Mouse (Mus musculus): Measurements from ENCODE around the gene Ilf2. TPM values are rescaled to one million over a fixed set of nuclear protein-coding genes. Genes with fewer than 3 reads are reported as not detected.

Gene Ilf2
- polyA plus RNA-seq, 1 experiment from 2014 or later: 340 TPM

DNA sequence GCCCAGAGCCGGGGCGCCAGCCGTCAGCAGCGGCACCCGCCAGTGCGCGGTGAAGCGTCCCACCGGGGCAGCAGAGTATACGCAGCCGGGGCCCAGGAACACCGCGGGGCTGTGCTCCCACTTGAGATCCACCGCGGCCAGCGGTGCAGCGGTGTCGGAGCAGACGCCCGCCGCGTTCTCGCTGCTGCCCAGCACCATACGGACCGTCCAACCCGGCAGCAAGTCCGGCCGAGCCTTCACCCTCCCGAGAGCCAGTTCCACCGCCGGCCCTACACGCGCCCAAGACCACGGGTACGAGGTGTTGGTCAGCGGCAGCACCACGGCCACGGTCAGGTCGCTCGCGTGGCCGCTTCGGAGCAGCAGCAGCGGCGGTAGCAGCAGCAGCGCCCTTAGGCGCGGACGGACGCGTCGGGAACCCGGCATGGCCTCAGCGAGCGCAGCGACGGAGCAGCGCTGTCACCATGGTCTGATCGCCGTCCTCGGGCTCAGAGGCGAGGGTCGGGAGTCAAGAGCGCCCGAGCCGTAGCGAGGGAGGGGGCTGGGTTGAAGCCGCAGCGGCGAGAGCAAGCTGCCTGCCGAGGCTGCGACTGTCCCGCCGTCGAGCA lies 10.7 kb upstream of the Ilf2 start:
- peak; percentile 34 for ATAC-seq (replicated peaks)
- H3K4me2 ChIP-seq (replicated peaks): peak overlapping the region; percentile 98

DNA sequence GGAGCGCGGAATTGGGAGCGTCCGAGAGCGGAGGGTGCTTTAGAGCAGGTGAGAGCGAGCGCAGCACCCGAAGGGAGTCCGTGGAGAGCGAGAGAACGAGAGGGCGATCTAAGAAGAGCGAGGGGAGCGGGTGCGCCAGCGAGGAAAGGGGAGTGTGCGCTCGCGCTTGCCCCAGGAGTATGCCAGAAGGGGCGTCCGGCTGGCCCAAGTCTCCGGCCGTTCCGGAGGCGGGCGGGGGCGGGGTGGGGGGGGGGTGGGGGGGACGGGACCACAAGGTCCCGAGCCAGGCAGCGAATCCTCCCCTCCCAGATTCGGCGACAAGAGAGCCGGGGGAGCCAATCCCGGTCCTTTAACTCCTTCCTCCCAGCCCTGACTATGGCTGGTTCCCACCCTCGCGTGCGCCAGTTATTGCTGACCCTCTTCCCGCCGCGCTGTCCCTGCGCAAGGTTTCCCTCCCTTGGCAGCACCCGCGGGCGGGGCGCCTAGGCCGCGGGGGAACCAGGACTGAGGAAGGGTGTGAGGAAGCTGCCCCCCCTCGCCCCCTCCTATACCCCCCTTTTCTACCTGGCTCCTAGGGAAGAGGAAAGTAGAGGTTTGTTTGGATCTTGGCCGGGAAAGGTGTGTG lies 10.1 kb upstream of the Ilf2 start, which contains the start of gene Npr1:
Npr1 (minus strand) TSS at position 181 of the 625 bp plus-strand sequence.
- no peak within 1 kb of the TSS for H3K27ac ChIP-seq (replicated peaks)
- peak within 1 kb of the TSS; percentile 98 for H3K4me2 ChIP-seq (replicated peaks)
- WGBS: 2% methylated on average over 34 of the region's 49 CpGs
- H3K36me3 ChIP-seq: no peaks in the 10 kb centered on the region
- no peaks in the 10 kb centered on the region for H3K9me3 ChIP-seq
- peaks cover 17% of the 10 kb centered on the region for H3K4me1 ChIP-seq
- peaks cover 46% of the 10 kb centered on the region for H3K27me3 ChIP-seq
- peak within 1 kb of the TSS; percentile 50 for H3K9ac ChIP-seq (replicated peaks)
- peak within 1 kb of the TSS; percentile 56 for H3K4me3 ChIP-seq
- peak; percentile 49 for ATAC-seq (replicated peaks)

More for the DNA sequence above, 10.7 kb upstream of the Ilf2 start:
- peak overlapping the region; percentile 56 for H3K4me3 ChIP-seq
- WGBS: under 1% methylated on average over 75 of the region's 75 CpGs
- H3K9ac ChIP-seq (replicated peaks): peak overlapping the region; percentile 50; the same call in 1 of the 2 replicates
- peaks cover 46% of the 10 kb centered on the region for H3K27me3 ChIP-seq
- no peak overlapping the region for H3K27ac ChIP-seq (replicated peaks)
- no peaks in the 10 kb centered on the region for H3K36me3 ChIP-seq
- peaks cover 17% of the 10 kb centered on the region for H3K4me1 ChIP-seq
- H3K9me3 ChIP-seq: no peaks in the 10 kb centered on the region

GRCm38 (mm10) chr3:90466311-90466766 lies 9.6 kb upstream of the Ilf2 start:
- peak; percentile 39 for ATAC-seq (replicated peaks)
- Histone ChIP-seq H3K4me3 (peak overlapping the region; percentile 56), H3K36me3 (no peaks in the 10 kb centered on the region), H3K9ac (replicated peaks) (peak overlapping the region; percentile 50), H3K27me3 (peaks cover 46% of the 10 kb centered on the region), H3K4me1 (peaks cover 17% of the 10 kb centered on the region), H3K9me3 (no peaks in the 10 kb centered on the region), H3K27ac (replicated peaks) (no peak overlapping the region), H3K4me2 (replicated peaks) (peak overlapping the region; percentile 98)
- WGBS: 0% methylated on average over 15 of the region's 15 CpGs

DNA sequence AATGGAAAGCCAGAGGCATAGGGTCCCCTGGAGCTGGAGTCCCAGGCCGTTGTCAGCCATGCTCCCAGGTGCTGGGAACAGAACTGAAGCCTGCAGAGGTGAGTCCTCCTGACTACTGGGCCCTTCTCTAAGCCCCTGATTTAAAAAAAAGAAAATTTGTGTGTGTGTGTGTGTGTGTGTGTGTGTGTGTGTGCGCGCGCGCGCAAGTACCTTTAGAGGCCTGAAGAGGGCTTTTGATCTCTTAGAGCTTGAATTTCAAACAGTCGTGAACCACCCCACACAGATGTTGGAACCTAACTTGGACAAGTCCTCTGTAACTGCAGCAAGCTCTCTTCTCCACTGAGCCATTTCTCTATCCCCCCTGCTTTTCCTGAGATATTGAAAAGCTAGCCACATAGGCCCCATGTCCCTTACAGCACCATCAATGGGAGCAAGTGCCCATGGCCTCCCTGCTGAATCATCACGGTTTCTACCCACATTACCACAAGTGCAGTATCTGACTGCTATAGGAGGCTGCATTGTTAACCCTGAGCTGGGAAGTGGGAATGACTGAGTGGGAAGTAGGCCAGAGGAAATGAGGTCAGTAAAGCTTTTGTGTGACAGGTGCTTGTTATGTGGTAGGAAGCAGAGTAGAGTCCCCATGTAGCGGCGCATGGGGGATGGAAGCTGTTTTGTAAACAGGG lies 8.2 kb upstream of the Ilf2 start:
- Histone ChIP-seq H3K4me1 (peaks cover 17% of the 10 kb centered on the region), H3K4me2 (replicated peaks) (no peak overlapping the region), H3K9ac (replicated peaks) (no peak overlapping the region), H3K9me3 (no peaks in the 10 kb centered on the region), H3K4me3 (no peak overlapping the region), H3K27ac (replicated peaks) (no peak overlapping the region), H3K27me3 (peaks cover 37% of the 10 kb centered on the region), H3K36me3 (no peaks in the 10 kb centered on the region)
- 92% methylated on average over 10 of the region's 10 CpGs for WGBS
- ATAC-seq (replicated peaks): no peak

- WGBS: 28% methylated on average over 3 of the region's 3 CpGs
These were observed 3.7 kb upstream of the Ilf2 start for GRCm38 (mm10) chr3:90472213-90472612.

GRCm38 (mm10) chr3:90475151-90475830 lies 635 bp upstream of the Ilf2 start:
- peak; percentile 39 for ATAC-seq (replicated peaks)
- Histone ChIP-seq H3K9ac (replicated peaks) (no peak overlapping the region), H3K9me3 (no peaks in the 10 kb centered on the region), H3K4me1 (peaks cover 15% of the 10 kb centered on the region), H3K4me3 (peak overlapping the region; percentile 98), H3K27ac (replicated peaks) (no peak overlapping the region), H3K4me2 (replicated peaks) (peak overlapping the region; percentile 30), H3K36me3 (peaks cover 22% of the 10 kb centered on the region), H3K27me3 (no peaks in the 10 kb centered on the region)
- 42% methylated on average over 16 of the region's 16 CpGs for WGBS

More at GRCm38 (mm10) chr3:90472213-90472612, 3.7 kb upstream of the Ilf2 start:
- Histone ChIP-seq H3K9me3 (no peaks in the 10 kb centered on the region), H3K27ac (replicated peaks) (no peak overlapping the region), H3K36me3 (0 out of 2 replicates have a peak, but pooled peaks cover under 1% of the 10 kb centered on the region), H3K4me2 (replicated peaks) (no peak overlapping the region), H3K27me3 (peaks cover 3% of the 10 kb centered on the region; the same call in 1 of the 2 replicates), H3K9ac (replicated peaks) (no peak overlapping the region), H3K4me1 (peaks cover 6% of the 10 kb centered on the region), H3K4me3 (no peak overlapping the region)
- no peak for ATAC-seq (replicated peaks)

DNA sequence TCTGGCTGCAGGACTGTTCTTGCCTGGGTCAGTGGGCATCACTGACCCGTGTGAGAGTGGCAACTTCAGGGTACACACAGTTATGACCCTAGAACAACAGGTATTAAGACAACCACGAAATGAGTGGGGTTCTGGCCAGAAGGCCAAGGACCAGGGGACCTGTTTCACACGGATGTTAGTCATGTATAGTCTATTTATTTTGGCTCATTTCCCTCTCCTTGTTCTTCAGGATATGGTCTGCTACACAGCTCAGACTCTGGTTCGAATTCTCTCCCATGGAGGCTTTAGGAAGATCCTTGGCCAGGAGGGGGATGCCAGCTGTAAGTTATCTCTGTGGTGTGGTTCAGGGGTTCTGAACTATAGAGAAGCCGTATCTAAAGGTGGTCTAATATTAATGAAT lies 11.1 kb downstream of the Ilf2 start:
- Histone ChIP-seq H3K27ac (replicated peaks) (no peak overlapping the region), H3K27me3 (no peaks in the 10 kb centered on the region), H3K4me3 (no peak overlapping the region), H3K36me3 (peaks cover 70% of the 10 kb centered on the region), H3K4me1 (peaks cover 7% of the 10 kb centered on the region), H3K9me3 (no peaks in the 10 kb centered on the region), H3K4me2 (replicated peaks) (no peak overlapping the region), H3K9ac (replicated peaks) (no peak overlapping the region)
- ATAC-seq (replicated peaks): no peak
- 84% methylated on average over 5 of the region's 5 CpGs for WGBS

DNA sequence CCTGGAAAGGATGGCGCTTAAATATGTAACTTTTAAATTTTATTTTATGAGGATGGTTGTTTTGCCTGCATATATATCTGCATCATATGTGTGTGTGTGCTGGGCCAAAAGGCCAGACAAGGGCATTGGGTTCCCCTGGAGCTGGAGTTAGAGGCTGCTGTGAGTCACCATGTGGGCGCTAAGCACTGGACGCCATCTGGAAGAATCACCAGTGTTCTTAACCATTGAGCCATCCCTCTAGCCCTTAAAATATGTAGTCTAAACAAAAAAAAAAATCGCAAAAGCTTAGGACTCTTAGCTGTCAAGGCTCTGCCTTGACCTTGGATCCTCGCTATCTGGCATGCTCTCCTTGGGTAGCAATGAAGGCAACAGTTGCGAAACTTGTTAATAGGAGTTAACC lies 12.7 kb downstream of the Ilf2 start:
- H3K4me2 ChIP-seq (replicated peaks): no peak overlapping the region
- no peak overlapping the region for H3K27ac ChIP-seq (replicated peaks)
- peaks cover 7% of the 10 kb centered on the region for H3K4me1 ChIP-seq
- no peaks in the 10 kb centered on the region for H3K9me3 ChIP-seq
- H3K36me3 ChIP-seq: peaks cover 54% of the 10 kb centered on the region
- no peak overlapping the region for H3K9ac ChIP-seq (replicated peaks)
- no peak overlapping the region for H3K4me3 ChIP-seq
- no peaks in the 10 kb centered on the region for H3K27me3 ChIP-seq
- no peak for ATAC-seq (replicated peaks)
- 93% methylated on average over 6 of the region's 6 CpGs for WGBS

- H3K27me3 ChIP-seq: no peaks in the 10 kb centered on the region
- H3K4me2 ChIP-seq (replicated peaks): peak within 1 kb of the TSS; percentile 52
- under 1% methylated on average over 37 of the region's 37 CpGs for WGBS
- peaks cover 37% of the 10 kb centered on the region for H3K36me3 ChIP-seq
- peak; percentile 98 for ATAC-seq (replicated peaks)
- H3K9me3 ChIP-seq: no peaks in the 10 kb centered on the region
- peak within 1 kb of the TSS; percentile 81 for H3K27ac ChIP-seq (replicated peaks)
- peaks cover 7% of the 10 kb centered on the region for H3K4me1 ChIP-seq
- peak within 1 kb of the TSS; percentile 68 for H3K9ac ChIP-seq (replicated peaks)
- peak within 1 kb of the TSS; percentile 59 for H3K4me3 ChIP-seq
These were observed 14.8 kb downstream of the Ilf2 start, which contains the start of gene Snapin for GRCm38 (mm10) chr3:90490696-90491256. Gene Snapin, minus strand, starts transcription at chr3:90491033.

DNA sequence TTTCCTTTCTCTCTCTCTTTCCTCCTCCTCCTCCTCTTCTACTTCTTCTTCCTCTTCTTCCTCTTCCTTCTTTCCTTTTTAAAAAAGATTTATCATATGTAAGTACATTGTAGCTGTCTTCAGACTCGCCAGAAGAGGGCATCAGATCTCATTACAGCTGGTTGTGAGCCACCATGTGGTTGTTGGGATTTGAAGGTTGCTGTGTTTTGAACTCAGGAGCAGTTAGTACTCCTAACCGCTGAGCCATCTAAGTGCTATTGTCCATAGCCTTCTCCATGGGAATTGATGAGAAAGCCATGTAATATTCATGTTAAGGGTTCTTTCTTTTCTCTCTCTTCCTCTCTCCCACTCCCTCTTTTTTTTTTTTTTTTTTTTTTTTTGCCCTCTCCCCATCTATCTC lies 15.4 kb downstream of the Ilf2 start:
- Histone ChIP-seq H3K27ac (replicated peaks) (no peak overlapping the region), H3K9me3 (no peaks in the 10 kb centered on the region), H3K27me3 (no peaks in the 10 kb centered on the region), H3K4me2 (replicated peaks) (no peak overlapping the region), H3K36me3 (peaks cover 37% of the 10 kb centered on the region), H3K4me3 (no peak overlapping the region), H3K4me1 (peaks cover 7% of the 10 kb centered on the region), H3K9ac (replicated peaks) (no peak overlapping the region)
- ATAC-seq (replicated peaks): no peak
- WGBS: 39% methylated on average over 2 of the region's 2 CpGs

- H3K36me3 ChIP-seq: peaks cover 37% of the 10 kb centered on the region
- H3K9me3 ChIP-seq: no peaks in the 10 kb centered on the region
- H3K4me2 ChIP-seq (replicated peaks): no peak overlapping the region
- H3K4me1 ChIP-seq: peaks cover 7% of the 10 kb centered on the region
- no peak overlapping the region for H3K4me3 ChIP-seq
- no peaks in the 10 kb centered on the region for H3K27me3 ChIP-seq
- 70% methylated on average over 4 of the region's 4 CpGs for WGBS
- ATAC-seq (replicated peaks): no peak
- no peak overlapping the region for H3K9ac ChIP-seq (replicated peaks)
- H3K27ac ChIP-seq (replicated peaks): no peak overlapping the region
These were observed 18.1 kb downstream of the Ilf2 start for GRCm38 (mm10) chr3:90493831-90494540.

Data from forebrain, embryonic 15.5 days (tissue).